Mouse (Mus musculus) large intestine, adult 2 months (tissue): ENCODE measurements around the gene Frmd4a. TPM values are rescaled to one million over a fixed set of nuclear protein-coding genes. Genes with fewer than 3 reads are reported as not detected.

ENCODE experiments used
- DNase-seq: peaks from one replicate; pipeline ENCODE4 v3.0.0-alpha.2; 2012; ENCODE audit warnings: low read depth, low spot score
- WGBS: fragments of 180-500 bp; shearing (Covaris S2); methylation state at CpG from one replicate; pipeline ENCODE4 v1.1.7; 2018; 5-methylcytosine and 5-hydroxymethylcytosine counted together
- polyA plus RNA-seq: library from polyadenylated mRNA; depleted of rRNA; stranded (reverse); fragments of >200 nt; gene quantifications from 2 replicates; pipeline ENCODE4 v1.2.3, GENCODE M21; 2012

Frmd4a gene
- polyA plus RNA-seq, 1 experiment: 2.6 TPM

- 90% methylated on average over 3 of the region's 3 CpGs for WGBS
- no peak for DNase-seq
These were observed 172.8 kb downstream of the Frmd4a start for GRCm38 (mm10) chr2:4190345-4190744.

GRCm38 (mm10) chr2:4190995-4191394 is 173.5 kb downstream of the Frmd4a start:
- DNase-seq: no peak
- 69% methylated on average over 5 of the region's 5 CpGs for WGBS

GRCm38 (mm10) chr2:4193206-4193605 is 175.7 kb downstream of the Frmd4a start:
- no peak for DNase-seq

GRCm38 (mm10) chr2:4194324-4195014 is 177.0 kb downstream of the Frmd4a start:
- WGBS: 76% methylated on average over 9 of the region's 9 CpGs
- no peak for DNase-seq

- WGBS: 73% methylated on average over 4 of the region's 4 CpGs
- no peak for DNase-seq
These were observed 178.5 kb downstream of the Frmd4a start for GRCm38 (mm10) chr2:4196041-4196440.

- DNase-seq: no peak
- WGBS: 78% methylated on average over 7 of the region's 7 CpGs
These were observed 191.7 kb downstream of the Frmd4a start for GRCm38 (mm10) chr2:4209234-4209633.

- DNase-seq: no peak
- 0% methylated on average over 1 of the region's 1 CpGs for WGBS
These were observed 204.9 kb downstream of the Frmd4a start for GRCm38 (mm10) chr2:4222497-4222828.

- 93% methylated on average over 6 of the region's 6 CpGs for WGBS
- DNase-seq: no peak
These were observed 205.8 kb downstream of the Frmd4a start for GRCm38 (mm10) chr2:4223316-4223715.

GRCm38 (mm10) chr2:4226941-4227558 is 209.5 kb downstream of the Frmd4a start:
- no peak for DNase-seq
- 35% methylated on average over 7 of the region's 7 CpGs for WGBS

GRCm38 (mm10) chr2:4227563-4227962 is 210.0 kb downstream of the Frmd4a start:
- WGBS: 30% methylated on average over 4 of the region's 4 CpGs
- DNase-seq: no peak

GRCm38 (mm10) chr2:4228510-4228909 is 211.0 kb downstream of the Frmd4a start:
- WGBS: 61% methylated on average over 3 of the region's 3 CpGs
- DNase-seq: no peak

GRCm38 (mm10) chr2:4232335-4232734 is 214.8 kb downstream of the Frmd4a start:
- DNase-seq: no peak
- 54% methylated on average over 3 of the region's 3 CpGs for WGBS

- 47% methylated on average over 10 of the region's 10 CpGs for WGBS
- no peak for DNase-seq
These were observed 215.3 kb downstream of the Frmd4a start for GRCm38 (mm10) chr2:4232761-4233322.

GRCm38 (mm10) chr2:4237686-4238085 is 220.2 kb downstream of the Frmd4a start:
- 35% methylated on average over 5 of the region's 5 CpGs for WGBS
- no peak for DNase-seq

- 27% methylated on average over 6 of the region's 6 CpGs for WGBS
- peak; percentile 38 for DNase-seq
These were observed 232.2 kb downstream of the Frmd4a start for GRCm38 (mm10) chr2:4249723-4250122.

- 9% methylated on average over 9 of the region's 9 CpGs for WGBS
- DNase-seq: peak; percentile 84
These were observed 235.2 kb downstream of the Frmd4a start for GRCm38 (mm10) chr2:4252541-4253291.

GRCm38 (mm10) chr2:4253348-4253747 is 235.8 kb downstream of the Frmd4a start:
- WGBS: 13% methylated on average over 4 of the region's 4 CpGs
- peak; percentile 38 for DNase-seq

GRCm38 (mm10) chr2:4254083-4254482 is 236.6 kb downstream of the Frmd4a start:
- no peak for DNase-seq

GRCm38 (mm10) chr2:4256242-4256641 is 238.7 kb downstream of the Frmd4a start:
- DNase-seq: no peak
- WGBS: 96% methylated on average over 2 of the region's 2 CpGs

More at GRCm38 (mm10) chr2:4254083-4254482, 236.6 kb downstream of the Frmd4a start:
- 80% methylated on average over 5 of the region's 5 CpGs for WGBS

- 67% methylated on average over 1 of the region's 1 CpGs for WGBS
- no peak for DNase-seq
These were observed 240.1 kb downstream of the Frmd4a start for GRCm38 (mm10) chr2:4257604-4258003.
